Mouse (Mus musculus) adrenal gland (tissue): ENCODE results near the gene Padi4.

ENCODE experiments used
- intact Hi-C: fragments of 180-260 bp; cut with DNase I; formaldehyde crosslinking; loops from one replicate; pipeline ENCODE4 v1.15.1; 2025
- long read RNA-seq, 2 experiments: library from polyadenylated mRNA; unstranded; transcript quantifications; one replicate each; pipeline ENCODE4 v2.0.0; 2020; ENCODE audit warnings: borderline replicate concordance in 1 of 2; ENCODE audit not compliant: insufficient replicate concordance in 1 of 2

The Padi4 gene
- long read RNA-seq, experiment 1: 0 reads
- long read RNA-seq, experiment 2: 0 reads

- intact Hi-C loops: no loop called here
These were observed at the start of gene Padi4 for GRCm38 (mm10) chr4:140774025-140774800. Gene Padi4, minus strand, starts transcription at chr4:140774236.

GRCm38 (mm10) chr4:140821988-140822387 lies 48.0 kb upstream of the Padi4 start:
- intact Hi-C loops: loop anchor here (1.0 to 5.0 kb wide), 2 partner anchors 80 to 135 kb away; no protein-coding TSS in a partner anchor

- intact Hi-C loops: no loop called here
These were observed 43.4 kb upstream of the Padi4 start for GRCm38 (mm10) chr4:140817413-140817812.

- intact Hi-C loops: no loop called here
These were observed 42.2 kb upstream of the Padi4 start for GRCm38 (mm10) chr4:140815996-140816917.

GRCm38 (mm10) chr4:140815496-140815895 lies 41.5 kb upstream of the Padi4 start:
- intact Hi-C loops: no loop called here

- intact Hi-C loops: no loop called here
These were observed 40.5 kb upstream of the Padi4 start for GRCm38 (mm10) chr4:140814241-140815225.

- intact Hi-C loops: no loop called here
These were observed 39.5 kb upstream of the Padi4 start for GRCm38 (mm10) chr4:140813358-140814185.

- intact Hi-C loops: no loop called here
These were observed 38.6 kb upstream of the Padi4 start for GRCm38 (mm10) chr4:140812609-140813008.

- intact Hi-C loops: no loop called here
These were observed 38.2 kb upstream of the Padi4 start for GRCm38 (mm10) chr4:140812191-140812590.

GRCm38 (mm10) chr4:140810458-140811260 lies 36.6 kb upstream of the Padi4 start, which contains the start of gene Padi3:
Gene Padi3, minus strand, starts transcription at chr4:140810648.
- intact Hi-C loops: no loop called here

- intact Hi-C loops: no loop called here
These were observed 35.1 kb upstream of the Padi4 start for GRCm38 (mm10) chr4:140809118-140809517.

GRCm38 (mm10) chr4:140804601-140805000 lies 30.6 kb upstream of the Padi4 start:
- intact Hi-C loops: no loop called here

GRCm38 (mm10) chr4:140801364-140801763 lies 27.3 kb upstream of the Padi4 start:
- intact Hi-C loops: no loop called here

- intact Hi-C loops: no loop called here
These were observed 22.8 kb upstream of the Padi4 start for GRCm38 (mm10) chr4:140796786-140797185.

- intact Hi-C loops: no loop called here
These were observed 20.6 kb upstream of the Padi4 start for GRCm38 (mm10) chr4:140794678-140795077.

GRCm38 (mm10) chr4:140793795-140794194 lies 19.8 kb upstream of the Padi4 start:
- intact Hi-C loops: no loop called here

- intact Hi-C loops: no loop called here
These were observed 18.5 kb upstream of the Padi4 start for GRCm38 (mm10) chr4:140792584-140792983.

- intact Hi-C loops: no loop called here
These were observed 17.0 kb upstream of the Padi4 start for GRCm38 (mm10) chr4:140791071-140791470.

GRCm38 (mm10) chr4:140789983-140790382 lies 15.9 kb upstream of the Padi4 start:
- intact Hi-C loops: loop anchor here (1.0 to 2.0 kb wide), 2 partner anchors 112 to 169 kb away; no protein-coding TSS in a partner anchor
